Comparison of ENCODE assay signal across 8 mouse cellular contexts in the genomic region with DNA sequence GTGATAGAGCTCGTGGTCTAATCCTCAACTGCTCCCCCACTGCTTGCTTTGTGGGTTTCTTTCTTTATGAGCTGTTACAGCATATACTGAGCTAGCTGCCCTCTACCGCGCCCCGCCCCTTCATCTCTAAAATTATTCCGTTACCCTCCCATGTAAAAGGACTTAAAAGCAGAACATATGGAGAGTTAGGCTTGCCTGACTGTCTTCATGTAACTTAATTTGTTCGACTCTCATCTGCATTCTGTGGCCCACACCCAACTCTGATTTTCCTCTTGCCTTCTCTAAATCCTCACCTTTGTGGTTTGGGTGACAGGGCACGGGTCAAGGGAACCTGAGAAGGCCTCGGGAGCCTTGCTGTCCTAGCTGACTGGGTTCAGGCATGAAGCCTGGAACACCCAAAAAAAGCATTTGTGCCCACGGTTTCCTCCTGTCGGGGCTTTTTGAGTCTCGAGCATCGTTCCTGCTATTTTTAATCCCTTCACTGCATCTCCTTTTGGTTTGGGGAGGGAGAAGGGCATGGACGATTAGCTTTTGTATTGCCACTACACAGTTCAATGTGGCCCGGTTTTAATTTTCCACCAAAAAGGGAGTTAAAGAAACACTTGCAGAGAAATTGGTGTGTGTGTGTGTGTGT. TPM values are rescaled to one million over a fixed set of nuclear protein-coding genes. Genes with fewer than 3 reads are reported as not detected.
DNase-seq lines count a peak whose midpoint lies in the region; ATAC-seq lines count a peak whose summit lies in the region.

No protein-coding gene starts in this region.

- H3K9ac ChIP-seq in heart, embryonic 12.5 days, result no peak overlapping the region
- no peak overlapping the region for H3K9ac ChIP-seq in forebrain, embryonic 12.5 days
- no peak overlapping the region for H3K9ac ChIP-seq in limb, embryonic 13.5 days

- H3K4me2 ChIP-seq in heart, embryonic 12.5 days, result peak overlapping the region; percentile 88
- H3K4me2 ChIP-seq in forebrain, embryonic 12.5 days, result peak overlapping the region; percentile 74
- H3K4me2 ChIP-seq in limb, embryonic 13.5 days (replicated peaks), result peak overlapping the region; percentile 86

- H3K4me1 ChIP-seq in heart, embryonic 12.5 days (replicated peaks), result peaks cover 6% of the 10 kb centered on the region; the same call in 1 of the 2 replicates
- peaks cover 11% of the 10 kb centered on the region for H3K4me1 ChIP-seq in forebrain, embryonic 12.5 days
- peaks cover 20% of the 10 kb centered on the region for H3K4me1 ChIP-seq in limb, embryonic 13.5 days

- ATAC-seq in heart, embryonic 12.5 days (ENCODE audit: insufficient number of reproducible peaks, low FRiP score), result no peak
- ATAC-seq in forebrain, embryonic 12.5 days (ENCODE audit: low FRiP score), result no peak
- ATAC-seq in limb, embryonic 13.5 days (ENCODE audit: low FRiP score, low read depth), result 0 out of 2 replicates have a peak, but pooled peaks have one; percentile 42

- H3K27ac ChIP-seq in heart, embryonic 12.5 days (ENCODE audit: poor library complexity, severe bottlenecking), result no peak overlapping the region
- H3K27ac ChIP-seq in forebrain, embryonic 12.5 days, result no peak overlapping the region
- no peak overlapping the region for H3K27ac ChIP-seq in limb, embryonic 13.5 days

- intact Hi-C loops in heart, postnatal 25 days (cut with DNase I), result no loop called here

- WGBS in heart, embryonic 12.5 days, result 56% methylated on average over 14 of the region's 14 CpGs
- 40% methylated on average over 14 of the region's 14 CpGs for WGBS in forebrain, embryonic 12.5 days
- WGBS in limb, embryonic 13.5 days, result 29% methylated on average over 14 of the region's 14 CpGs

- H3K4me3 ChIP-seq in heart, embryonic 12.5 days, result 0 out of 2 replicates have a peak overlapping the region, but pooled peaks have one; percentile 76
- H3K4me3 ChIP-seq in forebrain, embryonic 12.5 days (replicated peaks), result peak overlapping the region; percentile 73; the same call in 1 of the 2 replicates
- no peak overlapping the region for H3K4me3 ChIP-seq in limb, embryonic 13.5 days

- no peaks in the 10 kb centered on the region for H3K9me3 ChIP-seq in heart, embryonic 12.5 days (replicated peaks)
- no peaks in the 10 kb centered on the region for H3K9me3 ChIP-seq in forebrain, embryonic 12.5 days
- H3K9me3 ChIP-seq in limb, embryonic 13.5 days, result no peaks in the 10 kb centered on the region

- DNase-seq in heart, postnatal 25 days (ENCODE audit: low spot score), result no peak
- DNase-seq in CD4-positive helper T cell, adult 2 months (ENCODE audit: low read depth, low spot score), result peak; percentile 6
- peak; percentile 61 for DNase-seq in right cerebral cortex, postnatal 14 days
- no peak for DNase-seq in testis, postnatal 14 days (ENCODE audit: low spot score)
- DNase-seq in ovary, postnatal 14 days (ENCODE audit: low spot score), result no peak

- H3K27me3 ChIP-seq in heart, embryonic 12.5 days (replicated peaks), result 0 out of 2 replicates have a peak, but pooled peaks cover 4% of the 10 kb centered on the region
- H3K27me3 ChIP-seq in forebrain, embryonic 12.5 days, result 0 out of 2 replicates have a peak, but pooled peaks cover 3% of the 10 kb centered on the region
- H3K27me3 ChIP-seq in limb, embryonic 13.5 days, result 0 out of 2 replicates have a peak, but pooled peaks cover 2% of the 10 kb centered on the region

- no peaks in the 10 kb centered on the region for H3K36me3 ChIP-seq in heart, embryonic 12.5 days
- no peaks in the 10 kb centered on the region for H3K36me3 ChIP-seq in forebrain, embryonic 12.5 days (replicated peaks)
- H3K36me3 ChIP-seq in limb, embryonic 13.5 days, result no peaks in the 10 kb centered on the region

RNA-seq across cellular contexts. Expression of a gene that starts 1.4 kb away (rescaled TPM):
- polyA plus RNA-seq in heart, embryonic 12.5 days (2016; fragmentation: Nextera tagmentation; extraction: Ambion mirVana), result 4.6 and 5.6 TPM in 2 replicates
- 10 to 100 TPM; 13.1 to 13.3 TPM for total RNA-seq in heart, postnatal 25 days (2021)
- 2.2 and 3.4 TPM in 2 replicates for polyA plus RNA-seq in forebrain, embryonic 12.5 days (2016; fragmentation: Nextera tagmentation; extraction: Ambion mirVana)
- polyA plus RNA-seq in limb, embryonic 13.5 days (2015; fragmentation: Nextera tagmentation; extraction: Ambion mirVana), result 5.7 and 6.9 TPM in 2 replicates

Comparison
In these comparisons a context has a peak if more than half of its experiments do, and no peak if none do; other contexts are left out.
1. DNase-seq: peak in CD4-positive helper T cell, adult 2 months (single experiment) and right cerebral cortex, postnatal 14 days (single experiment); none in heart, postnatal 25 days (single experiment), testis, postnatal 14 days (single experiment) and ovary, postnatal 14 days (single experiment).
2. Peak in every context shown above with its lines, with median percentiles within 50 percentile points of each other: H3K4me2 ChIP-seq.